Mouse (Mus musculus) liver, adult 2 months (tissue): ENCODE measurements at regions not wholly inside any gene's neighbourhood (a gene's known extent, or its start where the extent isn't known, plus 50 kb on each side); places are given as distances from the start of the nearest gene placed in this dataset.

Experiments used
- CTCF ChIP-seq: fragments of 200-500 bp; IDR thresholded peaks from 2 replicates; pipeline ENCODE4 v1.5.1; 2011; ENCODE audit warnings: low read depth, low read length, control low read depth
- POLR2A ChIP-seq: fragments of 200-500 bp; IDR thresholded peaks from 2 replicates; pipeline ENCODE4 v1.6.1; 2011; ENCODE audit warnings: low read length, control low read depth; ENCODE audit not compliant: insufficient read depth; ENCODE audit errors: extremely low read depth

DNA sequence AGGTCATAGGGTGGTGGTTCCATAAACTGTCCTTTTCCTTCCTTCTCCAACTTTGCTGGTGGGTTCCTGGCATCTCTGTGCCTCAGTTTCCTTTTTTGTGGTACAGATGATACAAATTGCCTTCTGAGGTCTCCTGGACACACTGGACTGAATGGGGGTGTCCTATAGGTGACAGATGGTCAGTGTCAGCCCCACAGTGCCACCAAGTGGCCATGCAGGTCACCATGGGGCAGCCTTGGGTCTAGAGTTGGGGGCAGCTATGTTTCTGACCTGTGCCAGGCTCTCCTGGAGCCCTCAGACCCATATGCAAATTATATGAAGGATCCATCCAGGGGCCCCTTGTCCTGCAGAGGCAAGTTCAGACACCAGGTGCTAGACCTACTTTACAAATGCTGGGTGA, 50.8 kb upstream of the Gm26897 start:
- TF ChIP-seq CTCF: peak; percentile 92
- TF ChIP-seq POLR2A: no peak
